Mouse (Mus musculus): Measurements from ENCODE around the gene Egfr.

DNA sequence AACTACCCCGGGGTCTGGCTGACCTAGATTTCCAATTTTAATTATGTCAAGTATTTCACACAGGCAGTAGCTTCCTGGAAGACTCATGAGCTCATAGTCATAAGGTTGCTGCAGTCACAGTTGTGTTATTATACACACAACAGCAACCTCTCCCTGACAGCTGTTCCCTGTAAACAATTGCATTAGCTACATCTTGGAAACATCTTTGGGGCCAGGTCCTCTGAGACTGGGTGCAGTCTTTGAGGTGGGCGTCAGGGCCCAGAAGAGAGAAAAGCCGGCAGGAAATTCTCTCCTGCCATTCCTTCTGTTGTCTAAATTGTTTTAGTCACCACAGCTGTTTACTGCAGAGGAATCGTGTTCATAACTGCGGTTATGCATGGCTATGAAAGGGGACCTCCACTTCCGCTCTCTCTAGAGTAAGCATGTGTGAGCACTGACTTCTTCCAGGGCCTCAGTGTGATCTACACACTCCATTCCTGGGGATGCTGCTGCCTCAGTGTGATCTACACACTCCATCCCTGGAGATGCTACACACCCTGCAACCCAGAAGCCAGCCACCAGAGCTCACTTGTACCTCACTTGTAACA is 69.8 kb downstream of the Egfr start:
- TF ChIP-seq CTCF (IDR thresholded peaks at IDR 0.05; ENCODE audit: low read depth) (no peak), EP300 (IDR thresholded peaks at IDR 0.05; ENCODE audit: low read depth) (no peak)
